Mouse (Mus musculus) midbrain, embryonic 16.5 days (tissue): ENCODE results near the gene Dnah2. TPM values are rescaled to one million over a fixed set of nuclear protein-coding genes. Genes with fewer than 3 reads are reported as not detected.

Source experiments
- ATAC-seq: fragments of 200-750 bp; cut with Nextera tagmentation; 2 replicates; pipeline ENCODE4 v1.8.0; 2017; ENCODE audit warnings: moderate TSS enrichment
- H3K27ac ChIP-seq: fragments of 300-500 bp; sonication (generic); 2 replicates; pipeline ENCODE4 v1.5.1; 2014; ENCODE audit warnings: mild to moderate bottlenecking, low read length, mixed read lengths
- H3K27me3 ChIP-seq: fragments of 300-500 bp; sonication (generic); 2 replicates; pipeline ENCODE4 v1.6.1; 2014; ENCODE audit warnings: low read depth, low read length, mixed read lengths; ENCODE audit not compliant: control insufficient read depth, insufficient read depth
- H3K36me3 ChIP-seq: fragments of 300-500 bp; sonication (generic); 2 replicates; pipeline ENCODE4 v1.6.1; 2014; ENCODE audit warnings: mild to moderate bottlenecking, low read length, moderate library complexity, mixed read lengths; ENCODE audit not compliant: control insufficient read depth, insufficient read depth
- H3K4me1 ChIP-seq: fragments of 300-500 bp; sonication (generic); 2 replicates; pipeline ENCODE4 v1.6.1; 2014; ENCODE audit warnings: mild to moderate bottlenecking, low read length, mixed read lengths; ENCODE audit not compliant: control insufficient read depth, insufficient read depth
- H3K4me2 ChIP-seq: fragments of 300-500 bp; sonication (generic); 2 replicates; pipeline ENCODE4 v1.6.1; 2014; ENCODE audit warnings: mild to moderate bottlenecking, low read length, mixed read lengths
- H3K4me3 ChIP-seq: fragments of 300-500 bp; sonication (generic); 2 replicates; pipeline ENCODE4 v1.5.1; 2014; ENCODE audit warnings: low read depth, mild to moderate bottlenecking, low read length, moderate library complexity, mixed read lengths
- H3K9ac ChIP-seq: fragments of 300-500 bp; sonication (generic); 2 replicates; pipeline ENCODE4 v1.6.1; 2014; ENCODE audit warnings: low read depth, low read length, mixed read lengths
- H3K9me3 ChIP-seq: fragments of 300-500 bp; sonication (generic); replicated peaks from 2 replicates; pipeline ENCODE4 v1.6.1; 2014; ENCODE audit warnings: mild to moderate bottlenecking, low read length, mixed read lengths; ENCODE audit not compliant: control insufficient read depth, poor library complexity, severe bottlenecking
- WGBS: fragments of 180-500 bp; shearing (Covaris S2); extraction: QIAGEN DNeasy Blood & Tissue Kit; methylation state at CpG from one replicate; pipeline ENCODE4 v1.1.7; 2014; 5-methylcytosine and 5-hydroxymethylcytosine counted together
- polyA plus RNA-seq: library from polyadenylated mRNA; unstranded; fragments of >200 nt; fragmentation: Nextera tagmentation; extraction: Ambion mirVana; gene quantifications from 2 replicates; pipeline ENCODE4 v1.2.1, GENCODE M21; 2015

Gene Dnah2
- polyA plus RNA-seq, 1 experiment from 2014 or later: 5.1 TPM

- peaks cover 10% of the 10 kb centered on the region; the same call in 1 of the 2 replicates for H3K36me3 ChIP-seq
- 95% methylated on average over 13 of the region's 13 CpGs for WGBS
- no peak overlapping the region for H3K4me2 ChIP-seq
- H3K9ac ChIP-seq: no peak overlapping the region
- H3K4me3 ChIP-seq: no peak overlapping the region
- H3K4me1 ChIP-seq: peaks cover 6% of the 10 kb centered on the region
- no peak overlapping the region for H3K27ac ChIP-seq
- H3K9me3 ChIP-seq: no peaks in the 10 kb centered on the region
- H3K27me3 ChIP-seq: no peaks in the 10 kb centered on the region
- no peak for ATAC-seq
Measured at GRCm38 (mm10) chr11:69584937-69585336, 36.0 kb upstream of the Dnah2 start.

DNA sequence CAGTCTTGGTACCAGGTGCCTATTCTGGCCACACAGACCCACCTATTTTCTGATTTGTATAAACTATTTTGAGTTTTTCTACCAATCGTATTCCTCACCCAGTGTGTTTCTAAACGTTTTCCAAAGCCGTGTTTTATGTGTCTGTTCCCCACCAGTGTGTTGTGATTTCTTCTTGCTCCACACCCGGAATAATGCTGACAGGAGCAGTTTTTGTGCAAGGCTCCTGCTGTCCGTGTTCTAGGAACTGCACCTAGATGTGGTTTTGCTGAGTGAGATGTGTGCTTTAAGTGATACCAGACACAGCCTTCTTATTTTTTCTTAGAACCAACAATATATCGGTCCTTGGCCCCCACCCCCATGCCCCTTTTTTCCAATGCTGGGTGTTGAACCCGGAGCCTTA lies 35.1 kb upstream of the Dnah2 start:
- H3K36me3 ChIP-seq: peaks cover 7% of the 10 kb centered on the region; the same call in 1 of the 2 replicates
- peaks cover 10% of the 10 kb centered on the region for H3K4me1 ChIP-seq
- H3K4me3 ChIP-seq: no peak overlapping the region
- H3K27me3 ChIP-seq: no peaks in the 10 kb centered on the region
- WGBS: 89% methylated on average over 7 of the region's 7 CpGs
- H3K4me2 ChIP-seq: no peak overlapping the region
- no peak overlapping the region for H3K27ac ChIP-seq
- ATAC-seq: no peak
- H3K9me3 ChIP-seq: no peaks in the 10 kb centered on the region
- no peak overlapping the region for H3K9ac ChIP-seq

GRCm38 (mm10) chr11:69582230-69582805 lies 33.4 kb upstream of the Dnah2 start:
- Histone ChIP-seq H3K36me3 (no peaks in the 10 kb centered on the region), H3K4me2 (peak overlapping the region; percentile 78), H3K9me3 (no peaks in the 10 kb centered on the region), H3K27ac (no peak overlapping the region), H3K9ac (no peak overlapping the region; the same call in 1 of the 2 replicates), H3K4me1 (peaks cover 24% of the 10 kb centered on the region), H3K4me3 (peak overlapping the region; percentile 79), H3K27me3 (no peaks in the 10 kb centered on the region)
- 61% methylated on average over 9 of the region's 9 CpGs for WGBS
- ATAC-seq: no peak

DNA sequence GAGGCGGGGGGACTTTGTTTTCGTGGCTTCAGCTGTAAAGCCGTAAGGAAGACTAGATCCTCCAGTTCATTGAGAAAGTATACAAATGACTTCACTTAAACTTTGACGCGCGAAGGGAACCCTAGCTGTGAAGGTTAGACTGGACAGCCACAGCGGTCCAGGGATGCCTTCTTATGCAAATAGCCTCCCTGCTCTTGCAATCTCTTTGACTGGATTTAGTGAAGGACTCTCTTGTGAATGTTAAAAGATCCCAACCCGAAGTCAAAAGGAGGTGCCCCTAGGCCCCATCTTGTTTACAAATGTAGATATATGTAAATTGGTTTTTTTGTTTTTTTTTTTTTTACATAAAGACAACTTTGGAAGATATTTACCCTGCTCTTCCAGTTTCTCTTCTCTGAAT lies 32.9 kb upstream of the Dnah2 start:
- Histone ChIP-seq H3K9me3 (no peaks in the 10 kb centered on the region), H3K9ac (peak overlapping the region; percentile 60), H3K27ac (peak overlapping the region; percentile 94), H3K36me3 (no peaks in the 10 kb centered on the region), H3K4me2 (peak overlapping the region; percentile 78), H3K4me1 (peaks cover 29% of the 10 kb centered on the region), H3K27me3 (no peaks in the 10 kb centered on the region), H3K4me3 (peak overlapping the region; percentile 79)
- no peak for ATAC-seq
- WGBS: 1% methylated on average over 8 of the region's 8 CpGs

DNA sequence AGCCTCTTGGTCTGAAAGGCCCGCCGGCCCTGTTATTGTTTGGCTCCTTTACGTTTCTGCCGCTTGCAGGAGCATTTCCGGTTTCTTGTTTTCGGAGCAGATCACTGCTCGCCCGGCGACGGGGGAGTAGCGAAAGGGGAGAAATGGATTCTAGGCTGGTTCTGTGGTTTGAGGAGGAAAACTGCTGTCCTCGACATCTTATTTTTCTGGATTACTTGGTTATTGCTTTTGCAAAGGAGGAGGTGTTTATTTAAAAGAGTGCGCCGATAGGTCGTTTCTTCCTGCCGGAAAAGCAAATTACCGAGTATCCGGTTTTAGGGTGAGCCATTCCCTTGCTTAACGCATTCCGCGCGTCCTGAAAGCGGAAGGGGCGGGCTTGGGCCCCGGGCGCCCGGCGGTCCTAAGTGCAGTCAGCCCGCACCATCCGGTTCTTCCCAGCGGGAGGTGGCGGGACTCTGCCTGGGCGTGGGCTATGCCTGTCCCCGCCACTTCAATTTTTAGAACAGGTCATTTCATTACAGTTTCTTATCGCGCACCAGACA lies 32.3 kb upstream of the Dnah2 start:
- H3K4me2 ChIP-seq: peak overlapping the region; percentile 78
- H3K9ac ChIP-seq: peak overlapping the region; percentile 60
- H3K27me3 ChIP-seq: no peaks in the 10 kb centered on the region
- no peaks in the 10 kb centered on the region for H3K36me3 ChIP-seq
- peak; percentile 84 for ATAC-seq
- no peaks in the 10 kb centered on the region for H3K9me3 ChIP-seq
- peak overlapping the region; percentile 79 for H3K4me3 ChIP-seq
- under 1% methylated on average over 36 of the region's 36 CpGs for WGBS
- H3K4me1 ChIP-seq: peaks cover 29% of the 10 kb centered on the region
- H3K27ac ChIP-seq: peak overlapping the region; percentile 94

- Histone ChIP-seq H3K4me3 (peak overlapping the region; percentile 79), H3K9ac (peak overlapping the region; percentile 60), H3K9me3 (no peaks in the 10 kb centered on the region), H3K27me3 (no peaks in the 10 kb centered on the region), H3K4me1 (peaks cover 29% of the 10 kb centered on the region), H3K36me3 (no peaks in the 10 kb centered on the region), H3K4me2 (peak overlapping the region; percentile 78), H3K27ac (peak overlapping the region; percentile 94)
- peak; percentile 36; the same call in 1 of the 2 replicates for ATAC-seq
- WGBS: under 1% methylated on average over 25 of the region's 25 CpGs
Measured at GRCm38 (mm10) chr11:69580572-69581146, 31.7 kb upstream of the Dnah2 start.

GRCm38 (mm10) chr11:69580091-69580514 lies 31.2 kb upstream of the Dnah2 start, which contains the start of the genes Wrap53 and Trp53:
Wrap53 (minus strand) TSS chr11:69580255.
Trp53 (plus strand) TSS chr11:69580359.
- Histone ChIP-seq H3K27ac (peak within 1 kb of the TSS; percentile 94), H3K4me2 (peak within 1 kb of the TSS; percentile 79), H3K4me1 (peaks cover 30% of the 10 kb centered on the region), H3K36me3 (no peaks in the 10 kb centered on the region), H3K9ac (peak within 1 kb of the TSS; percentile 77), H3K9me3 (no peaks in the 10 kb centered on the region), H3K27me3 (no peaks in the 10 kb centered on the region), H3K4me3 (peak within 1 kb of the TSS; percentile 79)
- 0% methylated on average over 13 of the region's 13 CpGs for WGBS
- peak; percentile 57 for ATAC-seq

DNA sequence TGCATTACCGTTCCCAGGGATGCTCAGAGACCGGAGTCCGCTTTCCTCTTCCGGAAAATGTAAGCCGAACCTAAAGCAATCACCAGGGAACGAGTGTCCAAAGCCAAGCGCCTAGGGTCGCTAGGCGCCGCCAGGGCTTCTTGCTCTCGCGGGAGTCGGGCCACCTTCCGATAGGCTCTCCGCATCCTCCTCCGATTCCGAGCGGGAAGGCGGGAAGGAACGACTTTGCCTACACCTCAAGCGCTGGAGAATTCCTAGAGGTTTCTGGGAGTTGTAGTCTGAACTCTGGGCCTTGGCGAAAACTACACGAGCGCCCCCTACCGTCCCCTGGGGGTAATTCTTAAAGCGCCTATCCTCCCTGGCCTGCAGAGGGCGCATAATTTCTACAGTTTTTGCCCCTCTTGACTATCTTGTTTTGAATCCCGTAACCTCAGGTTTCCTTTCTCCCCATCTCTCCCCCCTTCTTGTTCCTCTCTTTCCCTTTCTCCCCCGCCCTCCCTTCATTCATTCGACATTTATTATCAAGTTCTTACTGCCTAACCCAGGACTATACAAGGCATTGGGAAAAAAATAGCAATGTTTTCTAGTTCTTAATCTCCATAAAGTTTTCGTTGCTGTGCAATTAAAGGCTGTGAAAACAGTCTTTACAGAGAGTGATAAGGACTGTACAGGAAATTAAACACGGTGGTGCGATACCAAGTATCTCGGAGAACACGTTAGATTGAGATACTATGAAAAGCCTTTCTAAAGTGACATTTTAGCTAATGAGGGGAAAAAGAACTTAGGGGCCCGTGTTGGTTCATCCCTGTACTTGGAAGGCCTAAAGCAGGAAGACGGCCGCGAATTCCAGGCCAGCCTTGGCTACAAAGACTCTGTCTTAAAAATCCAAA lies 30.5 kb upstream of the Dnah2 start:
- H3K9ac ChIP-seq: peak overlapping the region; percentile 77
- peak overlapping the region; percentile 79 for H3K4me3 ChIP-seq
- peak; percentile 87 for ATAC-seq
- peak overlapping the region; percentile 79 for H3K4me2 ChIP-seq
- no peaks in the 10 kb centered on the region for H3K36me3 ChIP-seq
- H3K4me1 ChIP-seq: peaks cover 31% of the 10 kb centered on the region
- H3K9me3 ChIP-seq: no peaks in the 10 kb centered on the region
- no peaks in the 10 kb centered on the region for H3K27me3 ChIP-seq
- WGBS: 1% methylated on average over 39 of the region's 39 CpGs
- H3K27ac ChIP-seq: peak overlapping the region; percentile 94
